Mouse (Mus musculus) neural tube, embryonic 11.5 days (tissue): ENCODE data around the gene Slc12a8. TPM values are rescaled to one million over a fixed set of nuclear protein-coding genes. Genes with fewer than 3 reads are reported as not detected.

Experiments used
- ATAC-seq: fragments of 200-750 bp; cut with Nextera tagmentation; 2 replicates; pipeline ENCODE4 v1.8.0; 2017; ENCODE audit warnings: moderate number of reproducible peaks, mild to moderate bottlenecking, moderate TSS enrichment, moderate library complexity; ENCODE audit not compliant: insufficient read depth, low FRiP score, low TSS enrichment
- DNase-seq: peaks from one replicate; pipeline ENCODE4 v3.0.0-alpha.2; 2015; ENCODE audit warnings: low spot score
- H3K27ac ChIP-seq: fragments of 300-500 bp; sonication (generic); 2 replicates; pipeline ENCODE4 v1.5.1; 2014; ENCODE audit warnings: low read depth, mild to moderate bottlenecking, low read length
- H3K27me3 ChIP-seq: fragments of 300-500 bp; sonication (generic); 2 replicates; pipeline ENCODE4 v1.6.1; 2014; ENCODE audit warnings: mild to moderate bottlenecking, low read length, mixed read lengths; ENCODE audit not compliant: control insufficient read depth, insufficient read depth
- H3K36me3 ChIP-seq: fragments of 300-500 bp; sonication (generic); 2 replicates; pipeline ENCODE4 v1.6.1; 2014; ENCODE audit warnings: mild to moderate bottlenecking, low read length, moderate library complexity, mixed read lengths; ENCODE audit not compliant: control insufficient read depth, insufficient read depth
- H3K4me1 ChIP-seq: fragments of 300-500 bp; sonication (generic); 2 replicates; pipeline ENCODE4 v1.6.1; 2014; ENCODE audit warnings: low read length, mixed read lengths; ENCODE audit not compliant: control insufficient read depth, insufficient read depth
- H3K4me2 ChIP-seq: fragments of 300-500 bp; sonication (generic); 2 replicates; pipeline ENCODE4 v1.6.1; 2014; ENCODE audit warnings: low read depth, mild to moderate bottlenecking, moderate library complexity
- H3K4me3 ChIP-seq: fragments of 300-500 bp; sonication (generic); 2 replicates; pipeline ENCODE4 v1.5.1; 2014; ENCODE audit warnings: low read depth, low read length
- H3K9ac ChIP-seq: fragments of 300-500 bp; sonication (generic); 2 replicates; pipeline ENCODE4 v1.6.1; 2014; ENCODE audit warnings: mild to moderate bottlenecking, low read length
- H3K9me3 ChIP-seq: fragments of 300-500 bp; sonication (generic); 2 replicates; pipeline ENCODE4 v1.6.1; 2016; ENCODE audit warnings: low read length; ENCODE audit not compliant: control insufficient read depth
- WGBS: fragments of 180-500 bp; shearing (Covaris S2); extraction: QIAGEN DNeasy Blood & Tissue Kit; methylation state at CpG from one replicate; pipeline ENCODE4 v1.1.7; 2014; 5-methylcytosine and 5-hydroxymethylcytosine counted together
- polyA plus RNA-seq: library from polyadenylated mRNA; unstranded; fragments of >200 nt; fragmentation: Nextera tagmentation; extraction: Ambion mirVana; gene quantifications from 2 replicates; pipeline ENCODE4 v1.2.1, GENCODE M21; 2014

The Slc12a8 gene
- polyA plus RNA-seq, 1 experiment from 2014 or later: 0.78 TPM

- no peak overlapping the region for H3K4me3 ChIP-seq
- DNase-seq: no peak
- no peaks in the 10 kb centered on the region for H3K27me3 ChIP-seq
- 0 out of 2 replicates have a peak, but pooled peaks cover 2% of the 10 kb centered on the region for H3K4me1 ChIP-seq
- no peak overlapping the region for H3K9ac ChIP-seq
- no peaks in the 10 kb centered on the region for H3K9me3 ChIP-seq
- no peak overlapping the region for H3K4me2 ChIP-seq
- 89% methylated on average over 3 of the region's 3 CpGs for WGBS
- ATAC-seq: no peak
- H3K27ac ChIP-seq: no peak overlapping the region
- H3K36me3 ChIP-seq: no peaks in the 10 kb centered on the region
Measured at GRCm38 (mm10) chr16:33675848-33676184, 158.7 kb downstream of the Slc12a8 start.

DNA sequence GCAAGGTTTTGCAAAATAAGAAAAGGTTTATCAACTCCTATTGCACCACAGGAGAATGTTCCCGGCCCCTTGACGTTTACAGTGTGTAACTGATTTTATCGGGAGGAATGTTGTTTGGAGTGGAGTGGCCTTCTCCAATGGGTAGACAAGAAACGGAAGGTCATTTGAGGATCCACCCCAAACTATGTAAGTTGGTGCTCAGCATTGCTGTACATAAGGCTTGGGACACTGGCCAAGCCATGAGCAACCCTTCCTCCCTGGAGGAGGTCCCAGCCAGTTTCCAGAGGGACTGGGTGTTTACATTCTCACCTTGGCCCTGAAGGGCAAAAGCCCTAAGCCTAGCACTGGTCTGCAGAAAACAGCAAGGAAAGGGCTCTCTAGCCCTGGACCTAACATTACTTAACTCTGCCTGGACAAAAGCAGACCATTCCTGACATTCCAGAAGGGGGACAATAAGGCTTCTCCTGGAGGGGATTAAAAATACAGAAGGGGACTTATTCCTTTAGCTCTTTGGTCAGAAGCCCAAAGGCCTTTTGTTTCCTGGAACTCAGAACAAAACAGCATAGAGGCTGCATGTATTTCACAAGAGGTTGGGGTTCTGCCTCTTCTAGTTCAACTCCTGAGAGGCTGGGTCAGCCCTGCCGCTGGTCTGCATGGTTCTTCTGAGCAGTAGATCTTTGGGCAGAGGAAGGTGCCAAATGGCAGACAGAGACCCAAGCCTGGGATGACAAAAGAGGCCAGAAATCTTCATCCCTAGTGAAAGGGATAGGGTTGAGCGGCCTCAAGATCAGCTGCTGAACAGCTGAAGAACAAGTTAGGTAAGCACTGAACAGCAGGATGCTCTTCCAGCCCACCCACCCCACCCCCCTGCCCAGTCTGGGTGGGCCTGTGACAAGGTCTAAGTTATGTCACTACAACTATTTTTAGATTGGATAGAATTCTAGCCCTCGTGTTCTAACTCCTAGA lies 159.5 kb downstream of the Slc12a8 start:
- DNase-seq (no peak), ATAC-seq (no peak)
- H3K27me3 ChIP-seq: no peaks in the 10 kb centered on the region
- H3K9me3 ChIP-seq: no peaks in the 10 kb centered on the region
- H3K4me3 ChIP-seq: no peak overlapping the region
- H3K4me2 ChIP-seq: no peak overlapping the region
- WGBS: 80% methylated on average over 7 of the region's 7 CpGs
- no peaks in the 10 kb centered on the region for H3K36me3 ChIP-seq
- H3K9ac ChIP-seq: no peak overlapping the region
- H3K27ac ChIP-seq: no peak overlapping the region
- H3K4me1 ChIP-seq: 0 out of 2 replicates have a peak, but pooled peaks cover 4% of the 10 kb centered on the region

DNA sequence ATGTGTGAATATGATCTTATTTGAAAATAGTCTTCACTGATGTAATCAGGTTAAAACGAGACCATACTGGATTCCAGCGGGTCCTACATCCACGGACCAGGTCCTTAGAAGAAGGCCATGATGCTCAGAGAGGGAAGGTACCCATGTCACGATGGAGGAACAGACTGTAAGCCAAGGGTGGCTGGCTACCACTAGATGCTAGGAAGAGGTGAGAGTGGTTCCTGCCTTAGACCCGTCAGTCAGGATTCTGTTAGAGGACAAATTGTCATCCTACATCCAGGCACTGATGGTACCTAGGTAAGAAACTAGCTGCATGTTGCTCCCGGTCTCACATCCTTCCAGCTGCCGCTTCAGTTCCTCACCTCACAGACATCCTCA lies 160.2 kb downstream of the Slc12a8 start:
- Histone ChIP-seq H3K4me3 (no peak overlapping the region), H3K36me3 (no peaks in the 10 kb centered on the region), H3K27me3 (no peaks in the 10 kb centered on the region), H3K27ac (no peak overlapping the region), H3K4me1 (0 out of 2 replicates have a peak, but pooled peaks cover 4% of the 10 kb centered on the region), H3K4me2 (no peak overlapping the region), H3K9ac (no peak overlapping the region), H3K9me3 (no peaks in the 10 kb centered on the region)
- no peak for ATAC-seq
- WGBS: 88% methylated on average over 7 of the region's 7 CpGs
- no peak for DNase-seq

DNA sequence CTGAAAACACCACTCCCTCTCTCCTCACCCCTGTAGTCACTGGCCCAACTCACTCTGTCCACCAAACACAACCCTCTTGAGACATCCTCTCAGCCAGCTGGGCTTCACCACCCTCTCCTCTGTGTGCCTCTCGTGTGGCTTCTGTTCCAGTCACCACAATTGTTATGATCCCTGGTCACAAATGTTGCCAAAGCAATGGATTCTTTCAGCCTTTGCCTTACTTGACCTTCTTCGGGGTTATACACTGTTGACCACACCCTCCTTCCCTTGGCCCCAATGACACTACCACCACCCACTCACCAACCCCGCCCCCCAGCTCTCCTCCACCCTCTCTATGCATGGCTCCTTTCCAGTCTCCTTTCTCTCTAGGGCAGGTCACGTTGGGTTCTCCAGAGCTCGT lies 160.8 kb downstream of the Slc12a8 start:
- no peak for DNase-seq
- no peak overlapping the region for H3K4me2 ChIP-seq
- H3K27me3 ChIP-seq: no peaks in the 10 kb centered on the region
- ATAC-seq: no peak
- H3K4me3 ChIP-seq: no peak overlapping the region
- H3K9ac ChIP-seq: no peak overlapping the region
- no peaks in the 10 kb centered on the region for H3K36me3 ChIP-seq
- 89% methylated on average over 5 of the region's 5 CpGs for WGBS
- no peak overlapping the region for H3K27ac ChIP-seq
- H3K9me3 ChIP-seq: no peaks in the 10 kb centered on the region
- 0 out of 2 replicates have a peak, but pooled peaks cover 4% of the 10 kb centered on the region for H3K4me1 ChIP-seq

DNA sequence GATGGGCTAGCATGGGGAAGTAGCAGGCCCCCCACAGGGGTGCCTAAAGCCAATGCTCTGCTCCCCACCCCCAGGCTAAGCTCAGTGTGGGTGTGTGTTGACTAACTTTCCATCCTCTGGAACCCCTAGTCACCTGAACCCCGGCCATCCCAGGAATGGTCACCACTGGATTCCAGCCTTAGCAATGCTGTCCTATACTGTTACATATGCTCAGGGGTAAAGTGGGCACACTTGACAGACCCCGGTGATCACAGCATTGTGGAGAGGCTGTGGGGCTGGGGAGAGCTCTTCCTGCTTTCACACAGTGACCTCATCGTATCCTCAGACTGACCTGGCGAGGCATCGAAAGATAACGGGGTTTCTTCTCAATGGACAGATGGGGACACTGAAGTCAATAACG lies 163.1 kb downstream of the Slc12a8 start:
- H3K9me3 ChIP-seq: no peaks in the 10 kb centered on the region
- no peak overlapping the region for H3K9ac ChIP-seq
- no peak overlapping the region for H3K4me3 ChIP-seq
- no peak overlapping the region for H3K4me2 ChIP-seq
- H3K27ac ChIP-seq: no peak overlapping the region
- no peak for DNase-seq
- no peaks in the 10 kb centered on the region for H3K36me3 ChIP-seq
- no peak for ATAC-seq
- 85% methylated on average over 7 of the region's 7 CpGs for whole genome bisulfite sequencing
- 0 out of 2 replicates have a peak, but pooled peaks cover 4% of the 10 kb centered on the region for H3K4me1 ChIP-seq
- H3K27me3 ChIP-seq: no peaks in the 10 kb centered on the region

DNA sequence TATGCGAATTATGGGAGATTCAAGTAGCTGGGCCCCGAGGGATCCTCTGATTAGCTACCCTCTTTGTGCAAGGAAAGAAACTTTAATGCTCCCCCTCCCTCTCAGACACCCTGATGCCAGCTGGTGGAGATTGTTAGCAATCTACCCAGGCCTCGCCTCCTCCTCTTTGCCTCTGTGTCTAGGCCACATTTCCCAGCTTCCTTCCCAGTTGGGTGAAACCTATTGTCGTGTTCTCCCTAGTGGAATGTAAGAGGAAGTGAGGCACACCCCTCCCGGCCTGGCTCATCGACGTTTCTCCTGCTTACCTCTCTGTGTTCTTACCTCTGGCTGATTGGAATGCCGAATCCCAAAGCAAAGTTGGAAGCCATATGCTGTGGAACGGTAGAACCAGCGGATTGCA lies 163.7 kb downstream of the Slc12a8 start:
- H3K4me2 ChIP-seq: no peak overlapping the region
- H3K27me3 ChIP-seq: no peaks in the 10 kb centered on the region
- H3K27ac ChIP-seq: no peak overlapping the region
- H3K9ac ChIP-seq: no peak overlapping the region
- WGBS: 68% methylated on average over 10 of the region's 10 CpGs
- H3K9me3 ChIP-seq: no peaks in the 10 kb centered on the region
- no peak for ATAC-seq
- no peaks in the 10 kb centered on the region for H3K36me3 ChIP-seq
- DNase-seq: no peak
- H3K4me3 ChIP-seq: no peak overlapping the region
- H3K4me1 ChIP-seq: 0 out of 2 replicates have a peak, but pooled peaks cover 4% of the 10 kb centered on the region

DNA sequence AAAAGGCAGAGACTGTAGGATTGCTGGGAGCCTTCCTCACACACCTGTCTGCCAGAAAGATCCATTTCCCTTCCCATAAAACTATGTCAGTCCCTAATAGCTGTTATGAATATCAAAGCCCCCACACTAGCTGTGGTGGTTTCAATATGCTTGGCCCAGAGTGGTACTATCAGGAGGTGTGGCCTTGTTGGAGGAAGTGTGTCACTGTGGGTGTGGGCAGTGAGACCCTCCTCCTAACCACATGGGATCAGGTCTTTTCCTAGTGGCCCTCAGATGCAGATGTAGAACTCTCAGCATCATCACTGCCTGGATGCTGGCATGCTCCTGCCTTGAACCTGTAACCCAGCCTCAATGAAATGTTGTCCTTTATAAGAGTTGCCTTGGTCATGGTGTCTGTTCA lies 164.5 kb downstream of the Slc12a8 start:
- no peak overlapping the region for H3K4me2 ChIP-seq
- H3K9ac ChIP-seq: no peak overlapping the region
- H3K9me3 ChIP-seq: no peaks in the 10 kb centered on the region
- H3K4me3 ChIP-seq: no peak overlapping the region
- ATAC-seq (no peak), DNase-seq (no peak)
- peaks cover 4% of the 10 kb centered on the region; the same call in 1 of the 2 replicates for H3K4me1 ChIP-seq
- H3K27me3 ChIP-seq: no peaks in the 10 kb centered on the region
- H3K27ac ChIP-seq: no peak overlapping the region
- no peaks in the 10 kb centered on the region for H3K36me3 ChIP-seq

GRCm38 (mm10) chr16:33682651-33683050 lies 165.5 kb downstream of the Slc12a8 start:
- ATAC-seq: no peak
- WGBS: 91% methylated on average over 3 of the region's 3 CpGs
- H3K36me3 ChIP-seq: no peaks in the 10 kb centered on the region
- no peak for DNase-seq
- H3K9ac ChIP-seq: no peak overlapping the region
- H3K27ac ChIP-seq: no peak overlapping the region
- no peak overlapping the region for H3K4me2 ChIP-seq
- H3K9me3 ChIP-seq: no peaks in the 10 kb centered on the region
- peaks cover 7% of the 10 kb centered on the region for H3K4me1 ChIP-seq
- no peak overlapping the region for H3K4me3 ChIP-seq
- H3K27me3 ChIP-seq: no peaks in the 10 kb centered on the region
